Mouse (Mus musculus): ENCODE measurements around the gene Exoc5.

GRCm38 (mm10) chr14:49078820-49079219, 12.4 kb upstream of the Exoc5 start:
- TF ChIP-seq POLR2A (IDR thresholded peaks at IDR 0.05; ENCODE audit: low read depth, low read length) (no peak), CTCF (IDR thresholded peaks at IDR 0.05; ENCODE audit: borderline replicate concordance, insufficient read depth, low read length) (no peak)
